Mouse (Mus musculus) limb, embryonic 11.5 days (tissue): ENCODE measurements around the gene Hoxc13. TPM values are rescaled to one million over a fixed set of nuclear protein-coding genes. Genes with fewer than 3 reads are reported as not detected.
A peak's percentile ranks its signal among the peaks of the same experiment; 100 is the strongest.

Experiments
- ATAC-seq: fragments of 200-750 bp; cut with Nextera tagmentation; 2 replicates; pipeline ENCODE4 v1.8.0; 2017; ENCODE audit warnings: low read depth; ENCODE audit not compliant: insufficient number of reproducible peaks, low FRiP score, low TSS enrichment
- DNase-seq: peaks from one replicate; pipeline ENCODE4 v3.0.0-alpha.2; 2015; ENCODE audit warnings: low spot score
- H3K27ac ChIP-seq: fragments of 300-500 bp; sonication (generic); replicated peaks from 2 replicates; pipeline ENCODE4 v1.5.1; 2014; ENCODE audit warnings: low read depth, mild to moderate bottlenecking, low read length
- H3K27me3 ChIP-seq: fragments of 300-500 bp; sonication (generic); 2 replicates; pipeline ENCODE4 v1.6.1; 2014; ENCODE audit warnings: mild to moderate bottlenecking, low read length, mixed read lengths; ENCODE audit not compliant: control insufficient read depth, insufficient read depth
- H3K36me3 ChIP-seq: fragments of 300-500 bp; sonication (generic); 2 replicates; pipeline ENCODE4 v1.6.1; 2014; ENCODE audit warnings: mild to moderate bottlenecking, low read length, moderate library complexity, mixed read lengths; ENCODE audit not compliant: control insufficient read depth, insufficient read depth
- H3K4me1 ChIP-seq: fragments of 300-500 bp; sonication (generic); 2 replicates; pipeline ENCODE4 v1.6.1; 2014; ENCODE audit warnings: low read length, mixed read lengths; ENCODE audit not compliant: control insufficient read depth, insufficient read depth
- H3K4me2 ChIP-seq: fragments of 300-500 bp; sonication (generic); 2 replicates; pipeline ENCODE4 v1.6.1; 2014; ENCODE audit warnings: low read depth, mild to moderate bottlenecking, moderate library complexity; ENCODE audit not compliant: severe bottlenecking
- H3K4me3 ChIP-seq: fragments of 300-500 bp; sonication (generic); 2 replicates; pipeline ENCODE4 v1.5.1; 2014; ENCODE audit warnings: low read depth, low read length
- H3K9ac ChIP-seq: fragments of 300-500 bp; sonication (generic); 2 replicates; pipeline ENCODE4 v1.6.1; 2014; ENCODE audit warnings: mild to moderate bottlenecking, low read length
- H3K9me3 ChIP-seq: fragments of 300-500 bp; sonication (generic); 2 replicates; pipeline ENCODE4 v1.6.1; 2016; ENCODE audit warnings: low read length; ENCODE audit not compliant: control insufficient read depth
- WGBS: fragments of 180-500 bp; shearing (Covaris S2); extraction: QIAGEN DNeasy Blood & Tissue Kit; methylation state at CpG from one replicate; pipeline ENCODE4 v1.1.7; 2014; 5-methylcytosine and 5-hydroxymethylcytosine counted together
- polyA plus RNA-seq: library from polyadenylated mRNA; unstranded; fragments of >200 nt; fragmentation: Nextera tagmentation; extraction: Ambion mirVana; gene quantifications from 2 replicates; pipeline ENCODE4 v1.2.1, GENCODE M21; 2014

Gene Hoxc13
- polyA plus RNA-seq, 1 experiment from 2014 or later, result 2.4 TPM

- WGBS, result 1% methylated on average over 21 of the region's 21 CpGs
- Histone ChIP-seq H3K36me3 (no peaks in the 10 kb centered on the region), H3K27ac (peak overlapping the region; percentile 6), H3K4me1 (peaks cover 18% of the 10 kb centered on the region), H3K9ac (peak overlapping the region; percentile 55), H3K4me3 (peak overlapping the region; percentile 20), H3K9me3 (no peaks in the 10 kb centered on the region), H3K27me3 (peaks cover 70% of the 10 kb centered on the region), H3K4me2 (peak overlapping the region; percentile 56)
- ATAC-seq, result no peak
- peak; percentile 66 for DNase-seq
These were observed 51.4 kb downstream of the Hoxc13 start for GRCm38 (mm10) chr15:102972254-102972653.

GRCm38 (mm10) chr15:102972753-102973152, 51.9 kb downstream of the Hoxc13 start:
- DNase-seq, result no peak
- no peaks in the 10 kb centered on the region for H3K36me3 ChIP-seq
- H3K9ac ChIP-seq, result peak overlapping the region; percentile 55
- ATAC-seq, result no peak
- H3K4me3 ChIP-seq, result peak overlapping the region; percentile 20
- WGBS, result 3% methylated on average over 6 of the region's 6 CpGs
- H3K27me3 ChIP-seq, result peaks cover 68% of the 10 kb centered on the region
- peak overlapping the region; percentile 6; the same call in 1 of the 2 replicates for H3K27ac ChIP-seq
- peaks cover 18% of the 10 kb centered on the region for H3K4me1 ChIP-seq
- peak overlapping the region; percentile 56 for H3K4me2 ChIP-seq
- no peaks in the 10 kb centered on the region for H3K9me3 ChIP-seq

GRCm38 (mm10) chr15:102975034-102975433, 54.1 kb downstream of the Hoxc13 start:
- Histone ChIP-seq H3K36me3 (no peaks in the 10 kb centered on the region), H3K4me2 (peak overlapping the region; percentile 53), H3K9ac (peak overlapping the region; percentile 76), H3K4me3 (peak overlapping the region; percentile 33), H3K27ac (peak overlapping the region; percentile 84; the same call in 1 of the 2 replicates), H3K9me3 (no peaks in the 10 kb centered on the region), H3K27me3 (peaks cover 75% of the 10 kb centered on the region), H3K4me1 (peaks cover 31% of the 10 kb centered on the region)
- DNase-seq, result no peak
- ATAC-seq, result no peak
- 2% methylated on average over 7 of the region's 7 CpGs for WGBS

- peaks cover 35% of the 10 kb centered on the region for H3K4me1 ChIP-seq
- H3K9me3 ChIP-seq, result no peaks in the 10 kb centered on the region
- under 1% methylated on average over 21 of the region's 21 CpGs for WGBS
- H3K36me3 ChIP-seq, result no peaks in the 10 kb centered on the region
- peak overlapping the region; percentile 84 for H3K27ac ChIP-seq
- peak; percentile 73 for DNase-seq
- peak overlapping the region; percentile 76 for H3K9ac ChIP-seq
- H3K27me3 ChIP-seq, result peaks cover 75% of the 10 kb centered on the region
- no peak for ATAC-seq
- peak overlapping the region; percentile 53 for H3K4me2 ChIP-seq
- peak overlapping the region; percentile 33 for H3K4me3 ChIP-seq
These were observed 54.8 kb downstream of the Hoxc13 start for GRCm38 (mm10) chr15:102975688-102976111.

- H3K4me2 ChIP-seq, result peak within 1 kb of the TSS; percentile 53
- H3K27ac ChIP-seq, result peak within 1 kb of the TSS; percentile 84
- H3K36me3 ChIP-seq, result no peaks in the 10 kb centered on the region
- no peaks in the 10 kb centered on the region for H3K9me3 ChIP-seq
- peak within 1 kb of the TSS; percentile 33 for H3K4me3 ChIP-seq
- DNase-seq (no peak), ATAC-seq (no peak)
- H3K9ac ChIP-seq, result peak within 1 kb of the TSS; percentile 76
- WGBS, result 2% methylated on average over 19 of the region's 20 CpGs
- peaks cover 35% of the 10 kb centered on the region for H3K4me1 ChIP-seq
- H3K27me3 ChIP-seq, result peaks cover 75% of the 10 kb centered on the region
These were observed 55.3 kb downstream of the Hoxc13 start, which contains the start of gene Hoxc9 for GRCm38 (mm10) chr15:102976171-102976570. Hoxc9 (plus strand) TSS chr15:102976439.

GRCm38 (mm10) chr15:102976631-102977422, 55.9 kb downstream of the Hoxc13 start:
- peak overlapping the region; percentile 84 for H3K27ac ChIP-seq
- H3K36me3 ChIP-seq, result no peaks in the 10 kb centered on the region
- H3K4me2 ChIP-seq, result peak overlapping the region; percentile 53
- DNase-seq (peak; percentile 69), ATAC-seq (no peak)
- H3K27me3 ChIP-seq, result peaks cover 77% of the 10 kb centered on the region
- H3K9ac ChIP-seq, result peak overlapping the region; percentile 76
- WGBS, result under 1% methylated on average over 37 of the region's 37 CpGs
- H3K9me3 ChIP-seq, result no peaks in the 10 kb centered on the region
- peaks cover 39% of the 10 kb centered on the region for H3K4me1 ChIP-seq
- H3K4me3 ChIP-seq, result peak overlapping the region; percentile 33

GRCm38 (mm10) chr15:102977423-102977974, 56.6 kb downstream of the Hoxc13 start:
- peak overlapping the region; percentile 33 for H3K4me3 ChIP-seq
- H3K27ac ChIP-seq, result peak overlapping the region; percentile 84
- H3K4me1 ChIP-seq, result peaks cover 44% of the 10 kb centered on the region
- peaks cover 75% of the 10 kb centered on the region for H3K27me3 ChIP-seq
- peak overlapping the region; percentile 53 for H3K4me2 ChIP-seq
- DNase-seq, result no peak
- no peaks in the 10 kb centered on the region for H3K36me3 ChIP-seq
- ATAC-seq, result no peak
- H3K9ac ChIP-seq, result peak overlapping the region; percentile 76
- H3K9me3 ChIP-seq, result no peaks in the 10 kb centered on the region
- WGBS, result under 1% methylated on average over 15 of the region's 16 CpGs
